Mouse (Mus musculus) small intestine, adult 2 months (tissue): ENCODE measurements around the gene Foxo6.

Source experiments
- CTCF ChIP-seq: fragments of 200-500 bp; IDR thresholded peaks from 2 replicates; pipeline ENCODE4 v1.5.1; 2012; ENCODE audit warnings: low read depth, mild to moderate bottlenecking, control low read depth, inconsistent platforms, low read length, moderate library complexity, mixed read lengths; ENCODE audit not compliant: insufficient replicate concordance, insufficient read length; ENCODE audit errors: extremely low read depth
- POLR2A ChIP-seq: fragments of 200-500 bp; IDR thresholded peaks from 2 replicates; pipeline ENCODE4 v1.6.1; 2012; ENCODE audit warnings: low read depth, mild to moderate bottlenecking, control low read depth, inconsistent platforms, low read length, moderate library complexity

DNA sequence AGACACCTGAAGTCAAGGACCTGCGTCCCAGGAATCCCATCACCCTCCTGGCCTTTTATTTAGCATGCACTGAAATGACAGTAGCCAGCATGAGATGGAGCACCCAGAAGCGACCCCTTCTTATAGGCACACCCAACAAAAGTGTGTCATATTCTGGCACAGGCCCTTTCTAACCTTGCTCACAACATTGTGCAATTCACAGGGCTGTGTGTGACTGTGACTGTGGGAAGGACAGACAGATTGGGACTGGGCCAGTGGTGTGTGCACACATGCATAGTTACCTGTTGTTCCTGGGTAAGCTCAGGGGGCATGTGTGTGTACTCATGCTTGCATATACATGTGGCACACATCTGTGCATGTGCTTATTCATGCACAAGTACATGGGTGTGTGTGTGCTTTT lies 54.6 kb downstream of the Foxo6 start:
- no peak for TF ChIP-seq CTCF
- TF ChIP-seq POLR2A = no peak
